Mouse (Mus musculus) limb, embryonic 12.5 days (tissue): ENCODE data around the gene Gm884. TPM values are rescaled to one million over a fixed set of nuclear protein-coding genes. Genes with fewer than 3 reads are reported as not detected.

Experiments used
- ATAC-seq: fragments of 200-750 bp; cut with Nextera tagmentation; 2 replicates; pipeline ENCODE4 v1.8.0; 2017; ENCODE audit warnings: low read depth, moderate TSS enrichment; ENCODE audit not compliant: insufficient number of reproducible peaks, insufficient read depth, low FRiP score, low TSS enrichment
- H3K27ac ChIP-seq: fragments of 300-500 bp; sonication (generic); 2 replicates; pipeline ENCODE4 v1.5.1; 2016; ENCODE audit warnings: mild to moderate bottlenecking, moderate library complexity
- H3K27me3 ChIP-seq: fragments of 300-500 bp; sonication (generic); 2 replicates; pipeline ENCODE4 v1.6.1; 2016; ENCODE audit warnings: mild to moderate bottlenecking, moderate library complexity
- H3K36me3 ChIP-seq: fragments of 300-500 bp; sonication (generic); 2 replicates; pipeline ENCODE4 v1.6.1; 2016; ENCODE audit warnings: mild to moderate bottlenecking, moderate library complexity
- H3K4me1 ChIP-seq: fragments of 300-500 bp; sonication (generic); replicated peaks from 2 replicates; pipeline ENCODE4 v1.6.1; 2016
- H3K4me2 ChIP-seq: fragments of 300-500 bp; sonication (generic); 2 replicates; pipeline ENCODE4 v1.6.1; 2016; ENCODE audit warnings: mild to moderate bottlenecking, moderate library complexity
- H3K4me3 ChIP-seq: fragments of 300-500 bp; sonication (generic); replicated peaks from 2 replicates; pipeline ENCODE4 v1.5.1; 2016; ENCODE audit warnings: mild to moderate bottlenecking
- H3K9ac ChIP-seq: fragments of 300-500 bp; sonication (generic); replicated peaks from 2 replicates; pipeline ENCODE4 v1.6.1; 2016; ENCODE audit warnings: mild to moderate bottlenecking, moderate library complexity
- H3K9me3 ChIP-seq: fragments of 300-500 bp; sonication (generic); 2 replicates; pipeline ENCODE4 v1.6.1; 2016; ENCODE audit warnings: mild to moderate bottlenecking, moderate library complexity
- WGBS: fragments of 180-500 bp; shearing (Covaris S2); methylation state at CpG from one replicate; pipeline ENCODE4 v1.1.7; 2016; 5-methylcytosine and 5-hydroxymethylcytosine counted together
- polyA plus RNA-seq: library from polyadenylated mRNA; unstranded; fragments of >200 nt; fragmentation: Nextera tagmentation; extraction: Ambion mirVana; gene quantifications from 2 replicates; pipeline ENCODE4 v1.2.1, GENCODE M21; 2016

Gene Gm884
- polyA plus RNA-seq, 1 experiment from 2014 or later = not detected

- H3K27me3 ChIP-seq = peaks cover 87% of the 10 kb centered on the region
- peaks cover 31% of the 10 kb centered on the region for H3K4me1 ChIP-seq
- peak overlapping the region; percentile 76 for H3K4me2 ChIP-seq
- ATAC-seq = no peak
- peak overlapping the region; percentile 43 for H3K4me3 ChIP-seq
- peak overlapping the region; percentile 18; the same call in 1 of the 2 replicates for H3K9ac ChIP-seq
- H3K36me3 ChIP-seq = no peaks in the 10 kb centered on the region
- WGBS = 2% methylated on average over 37 of the region's 37 CpGs
- no peak overlapping the region for H3K27ac ChIP-seq
- H3K9me3 ChIP-seq = no peaks in the 10 kb centered on the region
Measured at GRCm38 (mm10) chr11:103649983-103650493, 29.1 kb upstream of the Gm884 start.

DNA sequence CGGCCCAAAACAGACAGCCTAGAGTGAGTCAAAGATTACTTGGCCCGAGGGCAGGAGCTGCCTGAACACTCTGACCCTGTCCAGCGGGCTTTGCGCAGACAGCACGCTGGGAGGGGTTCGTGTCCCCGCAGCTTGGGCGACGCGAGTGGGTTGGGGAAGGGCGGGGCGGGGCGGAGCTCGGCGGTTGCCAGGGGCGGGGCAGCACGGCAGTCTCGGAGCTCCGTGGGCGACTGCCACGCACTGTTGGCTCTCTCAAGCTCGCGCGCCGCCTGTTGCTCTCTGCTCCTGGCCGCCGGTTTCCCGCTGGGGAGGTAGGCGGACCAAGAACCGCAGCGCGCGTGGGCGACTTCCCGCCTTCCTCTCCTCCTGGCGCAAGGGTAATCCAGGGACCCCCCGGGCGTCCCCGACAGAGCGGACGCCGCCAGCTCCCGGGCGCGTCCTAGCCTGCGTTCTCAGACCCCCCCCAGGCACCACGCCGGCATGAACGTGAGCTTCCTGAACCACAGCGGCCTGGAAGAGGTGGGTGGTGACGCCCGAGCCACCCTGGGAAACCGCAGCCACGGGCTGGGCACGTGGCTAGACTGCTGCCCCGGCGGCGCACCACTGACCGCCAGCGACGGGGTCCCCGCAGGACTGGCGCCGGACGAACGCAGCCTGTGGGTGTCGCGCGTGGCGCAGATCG is 28.5 kb upstream of the Gm884 start, which contains the start of gene Rprml:
Rprml (plus strand) TSS at position 270 of the 682 bp plus-strand sequence.
- 2% methylated on average over 68 of the region's 71 CpGs for WGBS

DNA sequence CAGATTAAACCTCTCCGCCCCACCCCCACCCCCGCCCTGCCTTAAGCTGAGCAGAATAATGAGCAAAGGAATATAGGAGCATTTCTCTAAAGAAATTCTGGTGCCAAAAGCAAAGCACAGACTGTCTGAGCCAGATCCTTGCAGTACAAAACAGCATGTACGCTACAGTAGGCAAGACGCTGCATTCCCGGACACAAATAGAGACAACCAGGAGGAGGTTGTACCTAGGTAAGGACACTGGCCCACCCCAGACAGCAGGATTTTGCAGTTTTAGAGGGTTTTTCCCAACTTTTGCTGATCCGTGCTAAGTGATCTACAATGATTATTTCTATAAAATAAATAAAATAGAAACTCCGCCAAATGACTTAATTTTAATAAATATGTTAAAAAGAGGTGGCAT is 27.7 kb upstream of the Gm884 start:
- Histone ChIP-seq H3K9me3 (no peaks in the 10 kb centered on the region), H3K27ac (no peak overlapping the region), H3K27me3 (peaks cover 73% of the 10 kb centered on the region), H3K4me3 (no peak overlapping the region), H3K9ac (no peak overlapping the region), H3K4me1 (peaks cover 31% of the 10 kb centered on the region), H3K4me2 (0 out of 2 replicates have a peak overlapping the region, but pooled peaks have one; percentile 76), H3K36me3 (no peaks in the 10 kb centered on the region)
- 31% methylated on average over 7 of the region's 7 CpGs for WGBS
- ATAC-seq = no peak

More for the DNA sequence above, 28.5 kb upstream of the Gm884 start, which contains the start of gene Rprml:
- peaks cover 31% of the 10 kb centered on the region for H3K4me1 ChIP-seq
- H3K4me2 ChIP-seq = peak within 1 kb of the TSS; percentile 76
- no peaks in the 10 kb centered on the region for H3K9me3 ChIP-seq
- no peak within 1 kb of the TSS for H3K27ac ChIP-seq
- H3K27me3 ChIP-seq = peaks cover 81% of the 10 kb centered on the region
- peak within 1 kb of the TSS; percentile 43 for H3K4me3 ChIP-seq
- H3K9ac ChIP-seq = peak within 1 kb of the TSS; percentile 18; the same call in 1 of the 2 replicates
- no peak for ATAC-seq
- no peaks in the 10 kb centered on the region for H3K36me3 ChIP-seq

DNA sequence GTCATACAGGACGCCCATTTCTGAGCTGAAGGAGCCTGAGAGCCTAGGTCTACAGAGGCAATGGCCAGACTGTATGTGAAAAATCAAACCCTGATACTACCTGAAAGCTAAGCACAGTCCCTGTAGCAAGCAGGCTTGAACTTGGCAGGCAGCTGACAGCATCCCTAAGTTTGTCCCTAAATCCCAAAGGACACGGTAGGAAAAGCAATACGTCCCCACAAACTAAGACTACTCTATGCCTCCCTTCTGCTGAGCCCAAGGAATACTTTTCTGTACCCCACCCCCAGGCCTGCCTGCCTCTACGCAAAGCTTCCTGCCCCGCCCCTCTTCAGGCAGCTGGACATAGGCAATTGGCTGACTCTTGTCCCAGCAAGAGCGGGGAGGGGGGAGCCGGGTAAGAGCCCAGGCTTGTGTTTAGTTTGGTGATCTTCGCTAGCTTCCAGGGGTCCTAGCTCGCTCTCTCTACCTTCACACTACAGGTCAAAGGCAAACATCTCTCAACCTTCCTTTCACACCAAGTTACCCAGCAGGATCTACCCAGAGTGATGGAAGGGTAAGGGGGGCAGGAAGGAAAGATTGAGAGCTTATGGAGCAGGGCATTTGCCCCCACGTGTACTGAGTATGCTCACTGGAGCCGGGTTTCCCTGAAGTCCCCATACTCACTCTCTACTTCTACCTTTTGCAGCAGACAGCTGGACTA is 27.1 kb upstream of the Gm884 start:
- peaks cover 67% of the 10 kb centered on the region for H3K27me3 ChIP-seq
- H3K9me3 ChIP-seq = no peaks in the 10 kb centered on the region
- 0 out of 2 replicates have a peak overlapping the region, but pooled peaks have one; percentile 8 for H3K4me2 ChIP-seq
- H3K27ac ChIP-seq = no peak overlapping the region
- H3K9ac ChIP-seq = no peak overlapping the region
- ATAC-seq = no peak
- WGBS = 8% methylated on average over 11 of the region's 11 CpGs
- H3K36me3 ChIP-seq = no peaks in the 10 kb centered on the region
- no peak overlapping the region for H3K4me3 ChIP-seq
- peaks cover 31% of the 10 kb centered on the region for H3K4me1 ChIP-seq

DNA sequence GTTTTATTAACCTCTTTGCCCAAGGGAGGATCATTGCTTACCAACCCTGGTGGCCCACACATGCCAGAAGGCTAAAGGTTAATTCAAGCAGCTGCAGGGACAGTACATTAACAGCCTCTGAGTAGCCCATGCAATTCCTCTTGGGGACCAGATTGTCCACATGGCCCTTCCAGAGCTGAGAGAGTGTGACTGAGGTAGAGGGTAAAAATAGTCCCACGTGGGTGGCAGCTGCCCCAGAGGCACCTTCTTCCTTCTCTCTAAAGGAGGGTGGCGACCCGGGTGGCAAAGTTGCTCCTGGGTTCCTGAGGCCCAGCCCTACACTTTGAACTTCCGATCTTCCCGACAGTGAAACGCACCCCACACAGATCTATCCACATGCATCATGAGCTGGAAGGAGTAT is 25.4 kb upstream of the Gm884 start:
- ATAC-seq = no peak
- Histone ChIP-seq H3K4me2 (no peak overlapping the region), H3K27ac (no peak overlapping the region), H3K27me3 (peaks cover 50% of the 10 kb centered on the region), H3K4me3 (no peak overlapping the region), H3K9me3 (no peaks in the 10 kb centered on the region), H3K36me3 (no peaks in the 10 kb centered on the region), H3K9ac (no peak overlapping the region), H3K4me1 (peaks cover 31% of the 10 kb centered on the region)
- 45% methylated on average over 6 of the region's 6 CpGs for WGBS

GRCm38 (mm10) chr11:103645731-103646130 is 24.8 kb upstream of the Gm884 start:
- Histone ChIP-seq H3K4me3 (no peak overlapping the region), H3K9ac (no peak overlapping the region), H3K4me1 (peaks cover 31% of the 10 kb centered on the region), H3K9me3 (no peaks in the 10 kb centered on the region), H3K27me3 (peaks cover 48% of the 10 kb centered on the region), H3K4me2 (no peak overlapping the region), H3K27ac (no peak overlapping the region), H3K36me3 (no peaks in the 10 kb centered on the region)
- WGBS = 45% methylated on average over 8 of the region's 8 CpGs
- ATAC-seq = no peak

DNA sequence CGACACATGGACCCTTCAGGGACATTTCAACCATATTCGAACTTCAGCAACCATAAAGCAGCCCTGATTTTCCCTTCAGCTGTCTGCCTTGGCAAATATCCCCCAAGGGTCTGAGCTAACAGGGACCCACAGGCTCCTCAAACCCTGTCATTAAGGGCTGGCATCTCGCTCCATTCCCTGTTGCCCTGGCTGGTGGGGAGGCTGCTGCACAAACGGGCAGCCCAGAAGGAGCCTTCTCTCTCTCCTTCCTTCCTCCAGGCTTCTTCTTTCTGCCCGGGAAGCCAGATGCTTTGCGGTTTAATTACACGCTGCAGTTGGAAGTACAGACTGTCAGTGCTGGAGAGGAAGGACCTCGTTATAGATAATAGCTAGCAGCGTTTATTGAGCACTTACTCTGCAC is 22.3 kb upstream of the Gm884 start:
- peaks cover 43% of the 10 kb centered on the region for H3K27me3 ChIP-seq
- H3K4me2 ChIP-seq = no peak overlapping the region
- no peak for ATAC-seq
- no peaks in the 10 kb centered on the region for H3K36me3 ChIP-seq
- WGBS = 42% methylated on average over 9 of the region's 9 CpGs
- H3K4me3 ChIP-seq = no peak overlapping the region
- peaks cover 13% of the 10 kb centered on the region for H3K4me1 ChIP-seq
- no peak overlapping the region for H3K9ac ChIP-seq
- H3K9me3 ChIP-seq = no peaks in the 10 kb centered on the region
- no peak overlapping the region for H3K27ac ChIP-seq

GRCm38 (mm10) chr11:103639407-103639946 is 18.5 kb upstream of the Gm884 start:
- Histone ChIP-seq H3K36me3 (no peaks in the 10 kb centered on the region), H3K4me3 (no peak overlapping the region), H3K4me2 (peak overlapping the region; percentile 21; the same call in 1 of the 2 replicates), H3K27ac (no peak overlapping the region), H3K4me1 (no peaks in the 10 kb centered on the region), H3K9me3 (no peaks in the 10 kb centered on the region), H3K27me3 (peaks cover 42% of the 10 kb centered on the region), H3K9ac (no peak overlapping the region)
- no peak for ATAC-seq
- 3% methylated on average over 10 of the region's 10 CpGs for WGBS

- Histone ChIP-seq H3K4me3 (no peak within 1 kb of the TSS), H3K27ac (no peak within 1 kb of the TSS), H3K4me2 (peak within 1 kb of the TSS; percentile 21; the same call in 1 of the 2 replicates), H3K27me3 (peaks cover 42% of the 10 kb centered on the region), H3K9me3 (no peaks in the 10 kb centered on the region), H3K36me3 (no peaks in the 10 kb centered on the region), H3K4me1 (no peaks in the 10 kb centered on the region), H3K9ac (no peak within 1 kb of the TSS)
- no peak for ATAC-seq
- WGBS = 72% methylated on average over 3 of the region's 3 CpGs
Measured at GRCm38 (mm10) chr11:103638790-103639189, 17.9 kb upstream of the Gm884 start, which contains the start of gene Lyzl6. Lyzl6 (minus strand) TSS chr11:103638890.

GRCm38 (mm10) chr11:103636261-103636660 is 15.3 kb upstream of the Gm884 start:
- no peak for ATAC-seq
- WGBS = 72% methylated on average over 6 of the region's 6 CpGs
- H3K9me3 ChIP-seq = no peaks in the 10 kb centered on the region

DNA sequence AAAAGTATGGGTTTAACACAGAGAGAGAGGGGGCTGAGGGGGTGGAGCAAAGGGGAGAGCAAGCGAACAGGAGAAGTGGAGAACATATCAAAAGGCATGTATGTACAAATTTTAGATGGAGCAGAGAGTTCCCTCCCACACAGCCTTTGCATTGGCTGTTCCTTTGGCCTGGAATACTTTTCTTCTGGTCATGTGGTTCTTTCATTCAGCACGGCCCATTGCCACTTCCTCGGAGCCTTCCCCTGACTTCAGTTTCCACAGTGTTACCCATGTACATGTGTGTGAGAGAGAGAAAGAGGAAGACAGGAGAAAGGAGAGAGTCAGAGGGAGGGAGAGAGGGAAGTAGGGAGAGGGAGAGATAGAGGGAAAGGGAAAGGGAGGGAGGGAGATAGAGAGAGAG is 14.5 kb upstream of the Gm884 start:
- Histone ChIP-seq H3K27me3 (peaks cover 35% of the 10 kb centered on the region), H3K9ac (no peak overlapping the region), H3K9me3 (no peaks in the 10 kb centered on the region), H3K4me3 (no peak overlapping the region), H3K4me2 (no peak overlapping the region), H3K27ac (no peak overlapping the region), H3K4me1 (no peaks in the 10 kb centered on the region), H3K36me3 (no peaks in the 10 kb centered on the region)
- 83% methylated on average over 3 of the region's 3 CpGs for whole genome bisulfite sequencing
- no peak for ATAC-seq

More at GRCm38 (mm10) chr11:103636261-103636660, 15.3 kb upstream of the Gm884 start:
- no peaks in the 10 kb centered on the region for H3K4me1 ChIP-seq
- no peaks in the 10 kb centered on the region for H3K36me3 ChIP-seq
- H3K27me3 ChIP-seq = peaks cover 42% of the 10 kb centered on the region
- H3K4me3 ChIP-seq = no peak overlapping the region
- H3K9ac ChIP-seq = no peak overlapping the region
- no peak overlapping the region for H3K27ac ChIP-seq
- no peak overlapping the region for H3K4me2 ChIP-seq
